Mouse (Mus musculus) hindbrain, embryonic 11.5 days (tissue): ENCODE measurements around the gene Sox18. TPM values are rescaled to one million over a fixed set of nuclear protein-coding genes. Genes with fewer than 3 reads are reported as not detected.

Experiments used
- ATAC-seq: fragments of 200-750 bp; cut with Nextera tagmentation; 2 replicates; pipeline ENCODE4 v1.8.0; 2017; ENCODE audit warnings: mild to moderate bottlenecking, moderate TSS enrichment, moderate library complexity; ENCODE audit not compliant: low FRiP score
- DNase-seq: peaks from one replicate; pipeline ENCODE4 v3.0.0-alpha.2; 2015; ENCODE audit warnings: low spot score
- H3K27ac ChIP-seq: fragments of 300-500 bp; sonication (generic); 2 replicates; pipeline ENCODE4 v1.5.1; 2014; ENCODE audit warnings: mild to moderate bottlenecking, low read depth, low read length
- H3K27me3 ChIP-seq: fragments of 300-500 bp; sonication (generic); 2 replicates; pipeline ENCODE4 v1.6.1; 2014; ENCODE audit warnings: mild to moderate bottlenecking, low read length, moderate library complexity, mixed read lengths; ENCODE audit not compliant: control insufficient read depth, insufficient read depth
- H3K36me3 ChIP-seq: fragments of 300-500 bp; sonication (generic); 2 replicates; pipeline ENCODE4 v1.6.1; 2014; ENCODE audit warnings: mild to moderate bottlenecking, low read length, moderate library complexity, mixed read lengths; ENCODE audit not compliant: control insufficient read depth, insufficient read depth
- H3K4me1 ChIP-seq: fragments of 300-500 bp; sonication (generic); replicated peaks from 2 replicates; pipeline ENCODE4 v1.6.1; 2014; ENCODE audit warnings: low read length, mixed read lengths; ENCODE audit not compliant: control insufficient read depth, insufficient read depth
- H3K4me2 ChIP-seq: fragments of 300-500 bp; sonication (generic); replicated peaks from 2 replicates; pipeline ENCODE4 v1.6.1; 2014; ENCODE audit warnings: mild to moderate bottlenecking, low read depth, low read length
- H3K4me3 ChIP-seq: fragments of 300-500 bp; sonication (generic); 2 replicates; pipeline ENCODE4 v1.5.1; 2014; ENCODE audit warnings: low read depth, low read length
- H3K9ac ChIP-seq: fragments of 300-500 bp; sonication (generic); 2 replicates; pipeline ENCODE4 v1.6.1; 2014; ENCODE audit warnings: low read depth, low read length
- H3K9me3 ChIP-seq: fragments of 300-500 bp; sonication (generic); 2 replicates; pipeline ENCODE4 v1.6.1; 2016; ENCODE audit warnings: low read length; ENCODE audit not compliant: control insufficient read depth
- WGBS: fragments of 180-500 bp; shearing (Covaris S2); extraction: QIAGEN DNeasy Blood & Tissue Kit; methylation state at CpG from one replicate; pipeline ENCODE4 v1.1.7; 2014; 5-methylcytosine and 5-hydroxymethylcytosine counted together
- polyA plus RNA-seq: library from polyadenylated mRNA; unstranded; fragments of >200 nt; fragmentation: Nextera tagmentation; extraction: Ambion mirVana; gene quantifications from 2 replicates; pipeline ENCODE4 v1.2.1, GENCODE M21; 2014

Sox18 gene
- polyA plus RNA-seq, 1 experiment from 2014 or later = 17.0 TPM

DNA sequence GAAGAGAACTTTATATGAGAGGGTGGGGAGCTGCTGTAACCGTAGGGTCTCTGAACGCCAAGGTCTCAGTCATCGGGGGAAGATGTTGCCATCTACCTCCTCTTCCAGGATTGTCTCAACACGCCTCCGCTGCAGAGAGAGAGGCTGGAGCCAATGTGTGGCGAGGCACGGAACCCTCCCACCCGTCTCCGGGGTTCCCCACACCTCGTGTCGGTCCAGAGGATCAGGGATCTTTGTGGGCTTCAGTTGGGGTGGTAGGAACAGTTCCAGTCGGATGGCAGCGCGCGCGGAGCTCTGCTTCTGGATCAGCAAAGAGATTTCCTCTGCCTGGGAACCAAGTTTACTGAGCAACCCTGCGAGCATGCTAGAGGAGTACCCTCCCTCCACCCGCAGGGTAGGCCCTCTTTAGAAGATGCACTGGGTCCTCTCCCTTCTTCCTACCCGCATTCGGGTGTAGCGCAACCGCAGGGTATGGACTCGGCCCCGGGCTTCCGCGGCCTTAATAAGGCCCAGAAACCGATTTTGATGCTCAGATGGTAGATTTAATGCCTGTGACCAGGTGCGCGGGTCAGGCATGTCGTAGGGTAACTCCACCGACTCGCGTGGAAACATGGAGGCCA is 25.5 kb upstream of the Sox18 start:
- Histone ChIP-seq H3K36me3 (no peaks in the 10 kb centered on the region), H3K9me3 (no peaks in the 10 kb centered on the region), H3K4me1 (no peaks in the 10 kb centered on the region), H3K4me3 (no peak overlapping the region), H3K4me2 (no peak overlapping the region), H3K9ac (no peak overlapping the region), H3K27ac (no peak overlapping the region), H3K27me3 (no peaks in the 10 kb centered on the region)
- ATAC-seq (no peak), DNase-seq (no peak)
- WGBS = 73% methylated on average over 33 of the region's 33 CpGs

DNA sequence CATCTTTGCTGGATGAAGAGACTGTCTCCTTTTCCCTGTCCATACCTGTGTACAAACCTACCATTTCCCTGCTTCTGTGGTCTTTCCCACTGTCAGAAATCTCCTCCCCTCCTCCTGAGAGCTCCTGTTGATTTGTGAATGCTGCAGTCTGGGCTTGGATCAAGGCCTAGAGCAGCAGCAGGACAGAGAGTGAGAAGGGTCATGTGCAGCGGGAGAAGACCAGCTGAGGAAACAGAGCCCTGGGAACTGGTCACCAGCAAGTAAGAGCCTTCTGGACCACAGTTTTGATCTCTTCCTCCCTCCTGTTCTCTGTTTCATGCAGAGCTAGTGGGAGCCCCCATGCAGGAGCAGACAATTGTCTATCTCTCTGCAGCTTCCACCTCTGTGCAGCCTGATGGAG is 24.3 kb upstream of the Sox18 start:
- Histone ChIP-seq H3K36me3 (no peaks in the 10 kb centered on the region), H3K4me1 (no peaks in the 10 kb centered on the region), H3K4me3 (no peak overlapping the region), H3K4me2 (no peak overlapping the region), H3K27ac (no peak overlapping the region), H3K9me3 (no peaks in the 10 kb centered on the region), H3K9ac (no peak overlapping the region), H3K27me3 (no peaks in the 10 kb centered on the region)
- 79% methylated on average over 1 of the region's 1 CpGs for WGBS
- DNase-seq (no peak), ATAC-seq (no peak)

DNA sequence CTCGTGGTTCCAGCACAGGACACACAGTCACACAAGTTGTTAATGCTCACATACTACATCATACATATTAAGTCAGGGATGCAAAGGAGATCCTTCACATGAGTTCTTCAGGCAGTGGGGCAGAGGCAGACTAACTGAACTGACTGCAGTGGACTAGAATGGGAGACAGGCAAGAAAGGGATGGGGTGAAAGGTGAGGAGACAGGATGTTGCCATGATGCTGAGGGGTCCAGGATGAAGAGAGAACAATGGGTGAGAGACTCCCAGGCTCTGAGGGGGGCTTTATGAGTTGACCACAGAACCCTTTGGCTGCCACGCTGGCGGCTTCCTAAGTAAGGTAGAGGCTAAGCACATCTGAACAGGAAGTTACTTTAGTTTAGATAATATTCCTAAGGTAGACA is 23.1 kb upstream of the Sox18 start:
- no peak for DNase-seq

DNA sequence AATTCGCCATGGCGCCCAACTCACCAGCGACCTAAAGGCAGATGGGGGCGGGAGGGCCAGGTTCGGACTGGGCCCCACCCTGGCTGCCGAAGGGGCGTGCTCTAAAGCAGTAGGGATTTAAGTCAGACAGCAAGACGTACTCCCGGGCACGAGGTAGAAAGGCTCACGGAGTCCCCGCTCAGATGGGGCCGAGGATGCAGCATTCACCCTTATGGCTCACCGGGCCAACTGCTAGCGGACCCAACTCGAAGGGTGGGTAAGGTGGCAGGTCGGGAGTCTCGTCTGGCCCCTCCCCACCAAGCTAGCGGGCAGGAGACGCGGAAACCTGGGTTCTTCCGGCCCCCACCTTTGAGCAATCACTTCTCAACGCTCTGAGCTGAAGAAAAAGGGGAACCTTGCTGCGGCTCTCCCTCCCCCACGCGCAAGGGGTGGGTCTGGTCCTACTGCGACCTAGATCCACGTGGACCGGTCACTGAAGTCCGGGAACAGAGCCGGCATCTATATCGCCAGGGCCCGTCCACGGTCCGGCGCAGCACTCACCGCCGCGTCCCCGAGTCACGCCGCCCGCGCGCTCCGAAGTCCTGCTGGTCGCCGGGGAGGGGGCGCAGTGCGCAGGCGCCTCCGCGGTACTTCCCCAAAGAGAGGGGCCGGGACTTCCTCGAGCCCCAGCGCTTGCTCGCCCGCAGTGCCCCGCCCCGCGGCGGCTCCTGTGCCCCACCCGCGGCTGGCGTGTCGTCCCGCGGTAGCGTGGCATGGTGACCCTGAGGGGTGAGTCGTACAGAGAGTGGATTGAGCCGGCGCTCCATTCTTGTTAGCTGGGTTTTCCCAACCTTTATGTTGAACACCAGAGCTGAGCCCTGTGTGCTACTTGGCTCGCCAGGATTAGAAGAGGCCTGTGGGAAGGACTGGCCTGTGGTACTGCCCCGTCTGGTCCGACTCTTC is 22.2 kb upstream of the Sox18 start, which contains the start of gene Rgs19:
Gene Rgs19, minus strand, starts transcription at position 639 of the 942 bp plus-strand sequence.
- H3K4me1 ChIP-seq = no peaks in the 10 kb centered on the region
- DNase-seq (peak; percentile 82), ATAC-seq (peak; percentile 83)
- H3K27ac ChIP-seq = peak within 1 kb of the TSS; percentile 56
- no peaks in the 10 kb centered on the region for H3K9me3 ChIP-seq
- H3K27me3 ChIP-seq = no peaks in the 10 kb centered on the region
- WGBS = under 1% methylated on average over 56 of the region's 75 CpGs
- H3K4me2 ChIP-seq = peak within 1 kb of the TSS; percentile 90
- peak within 1 kb of the TSS; percentile 61 for H3K4me3 ChIP-seq
- peak within 1 kb of the TSS; percentile 57 for H3K9ac ChIP-seq
- no peaks in the 10 kb centered on the region for H3K36me3 ChIP-seq

More for the DNA sequence above, 23.1 kb upstream of the Sox18 start:
- Histone ChIP-seq H3K4me1 (no peaks in the 10 kb centered on the region), H3K9ac (no peak overlapping the region), H3K4me3 (no peak overlapping the region), H3K9me3 (no peaks in the 10 kb centered on the region), H3K27ac (no peak overlapping the region), H3K27me3 (no peaks in the 10 kb centered on the region), H3K36me3 (no peaks in the 10 kb centered on the region), H3K4me2 (peak overlapping the region; percentile 90; the same call in 1 of the 2 replicates)
- ATAC-seq = no peak
- 91% methylated on average over 3 of the region's 3 CpGs for WGBS

DNA sequence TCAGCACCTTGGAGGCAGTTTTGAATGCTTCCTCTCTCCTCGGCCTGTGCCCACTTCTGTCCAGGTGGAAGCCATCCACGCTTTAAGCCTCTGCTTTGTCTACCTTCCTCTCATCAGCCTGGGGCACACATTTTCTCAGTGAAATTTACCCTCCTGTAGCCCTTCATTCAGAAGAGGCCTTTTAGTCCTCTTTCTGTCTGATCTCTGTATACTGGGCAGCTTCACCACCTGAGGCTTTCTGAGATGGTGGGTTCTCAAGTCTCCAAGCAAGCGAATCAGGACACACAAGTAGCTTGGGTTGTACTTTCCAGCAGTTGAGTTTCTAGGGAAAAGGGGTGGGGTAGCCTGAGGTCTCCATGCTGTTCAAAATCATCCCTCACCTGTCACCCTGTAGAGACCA is 20.9 kb upstream of the Sox18 start:
- Histone ChIP-seq H3K9ac (no peak overlapping the region), H3K36me3 (peaks cover 3% of the 10 kb centered on the region; the same call in 1 of the 2 replicates), H3K9me3 (no peaks in the 10 kb centered on the region), H3K27ac (no peak overlapping the region), H3K27me3 (no peaks in the 10 kb centered on the region), H3K4me3 (no peak overlapping the region), H3K4me2 (no peak overlapping the region), H3K4me1 (no peaks in the 10 kb centered on the region)
- 92% methylated on average over 3 of the region's 3 CpGs for WGBS
- DNase-seq = no peak
- no peak for ATAC-seq

DNA sequence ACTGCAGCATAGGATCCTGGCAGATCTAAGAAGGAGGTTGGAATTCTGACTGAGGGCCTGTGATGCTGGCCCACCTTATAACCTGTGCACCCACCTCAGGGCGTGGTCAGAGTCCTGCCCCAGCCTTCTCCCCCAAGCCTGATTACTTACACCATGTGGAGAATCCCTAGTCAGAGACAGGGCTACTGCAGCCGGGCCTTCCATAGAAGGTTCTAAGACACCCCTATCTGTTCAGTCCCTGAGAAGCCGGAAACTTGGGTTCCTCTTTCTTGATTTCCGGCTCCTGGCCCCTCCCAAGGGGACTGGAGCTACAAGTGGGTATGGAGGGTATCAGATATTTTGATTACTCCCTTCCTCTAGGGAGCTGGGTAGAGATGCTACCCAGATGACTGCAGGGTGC is 20.1 kb upstream of the Sox18 start:
- H3K9me3 ChIP-seq = no peaks in the 10 kb centered on the region
- H3K4me1 ChIP-seq = no peaks in the 10 kb centered on the region
- H3K27me3 ChIP-seq = no peaks in the 10 kb centered on the region
- no peak overlapping the region for H3K9ac ChIP-seq
- no peak overlapping the region for H3K4me3 ChIP-seq
- no peak overlapping the region for H3K4me2 ChIP-seq
- DNase-seq (no peak), ATAC-seq (no peak)
- peaks cover 3% of the 10 kb centered on the region; the same call in 1 of the 2 replicates for H3K36me3 ChIP-seq
- H3K27ac ChIP-seq = no peak overlapping the region
- WGBS = 97% methylated on average over 4 of the region's 4 CpGs

DNA sequence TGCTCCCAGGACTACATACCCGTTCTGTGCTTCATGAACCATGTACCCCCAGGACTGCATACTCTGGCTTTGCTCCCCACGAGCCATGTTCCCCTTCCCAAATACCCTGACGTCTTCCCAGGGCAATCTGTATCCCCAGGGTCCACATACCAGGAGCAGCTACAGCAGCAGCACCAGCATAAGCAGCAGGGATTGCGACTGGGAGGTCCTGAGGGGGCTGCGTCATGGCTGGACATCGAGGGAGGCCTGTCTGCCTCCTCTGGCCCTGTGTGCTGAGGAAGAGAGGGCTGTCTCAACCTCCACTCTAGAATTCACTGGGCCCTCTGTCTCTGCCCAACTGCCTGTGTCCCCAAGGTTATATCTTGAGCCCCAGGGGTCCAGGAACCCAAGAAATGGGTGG is 19.6 kb upstream of the Sox18 start:
- no peaks in the 10 kb centered on the region for H3K9me3 ChIP-seq
- H3K4me1 ChIP-seq = no peaks in the 10 kb centered on the region
- no peak overlapping the region for H3K4me3 ChIP-seq
- H3K4me2 ChIP-seq = no peak overlapping the region
- WGBS = 91% methylated on average over 6 of the region's 6 CpGs
- no peak overlapping the region for H3K9ac ChIP-seq
- H3K36me3 ChIP-seq = peaks cover 3% of the 10 kb centered on the region; the same call in 1 of the 2 replicates
- ATAC-seq (no peak), DNase-seq (no peak)
- H3K27ac ChIP-seq = no peak overlapping the region
- no peaks in the 10 kb centered on the region for H3K27me3 ChIP-seq

DNA sequence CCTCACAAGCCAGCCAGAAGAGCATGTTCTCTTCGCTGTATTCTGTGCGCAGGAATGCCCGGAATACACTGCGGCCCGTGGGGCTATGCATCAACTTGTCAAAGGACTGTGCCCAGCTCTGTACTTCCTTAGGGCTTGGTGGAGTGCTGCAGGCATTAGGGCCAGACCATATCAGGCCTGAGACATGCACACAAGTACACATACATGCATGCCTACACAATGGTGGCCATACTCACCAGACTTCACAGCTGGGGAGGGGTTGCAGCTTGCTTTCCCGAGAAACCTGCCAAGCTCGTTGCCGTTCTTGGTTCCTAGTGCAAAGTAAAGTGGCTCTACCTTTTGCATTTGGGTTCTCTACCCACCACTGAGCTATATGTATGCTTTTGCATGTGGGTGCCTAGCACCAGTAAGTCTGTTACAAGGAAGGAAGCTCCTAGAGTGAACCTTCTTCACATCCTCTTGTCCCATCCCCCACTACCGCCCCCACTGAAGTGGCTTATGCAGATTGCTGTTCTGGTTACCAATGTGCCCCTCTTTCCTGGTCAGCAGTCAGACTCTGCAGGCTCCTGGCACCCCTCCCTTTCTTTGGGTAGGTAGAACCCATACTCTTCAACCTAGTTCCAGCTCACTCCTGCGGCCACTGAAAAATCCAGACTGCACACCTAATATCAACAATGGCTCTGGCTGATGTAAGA is 18.2 kb upstream of the Sox18 start:
- Histone ChIP-seq H3K27ac (no peak overlapping the region), H3K4me3 (no peak overlapping the region), H3K27me3 (no peaks in the 10 kb centered on the region), H3K9ac (no peak overlapping the region), H3K4me2 (no peak overlapping the region), H3K4me1 (no peaks in the 10 kb centered on the region), H3K36me3 (peaks cover 3% of the 10 kb centered on the region; the same call in 1 of the 2 replicates), H3K9me3 (no peaks in the 10 kb centered on the region)
- 92% methylated on average over 10 of the region's 10 CpGs for WGBS
- DNase-seq (no peak), ATAC-seq (no peak)
